Mouse (Mus musculus): ENCODE measurements around the gene Cdt1. TPM values are rescaled to one million over a fixed set of nuclear protein-coding genes. Genes with fewer than 3 reads are reported as not detected.

The Cdt1 gene
- polyA plus RNA-seq, 2 experiments, result 34.0 to 79.0 TPM

GRCm38 (mm10) chr8:122600666-122601065, 32.9 kb downstream of the Cdt1 start:
- Histone ChIP-seq H3K27me3 (ENCODE audit: control insufficient read depth, insufficient read depth, low read length) (no peaks in the 10 kb centered on the region), H3K9ac (ENCODE audit: low read depth, low read length, severe bottlenecking) (no peak overlapping the region), H3K9me3 (ENCODE audit: control insufficient read depth, low read length) (no peaks in the 10 kb centered on the region), H3K4me2 (replicated peaks; ENCODE audit: low read depth, low read length, severe bottlenecking) (no peak overlapping the region), H3K36me3 (ENCODE audit: control insufficient read depth, insufficient read depth, low read length) (no peaks in the 10 kb centered on the region; the same call in 1 of the 2 replicates), H3K4me1 (ENCODE audit: control insufficient read depth, insufficient read depth, low read length) (no peaks in the 10 kb centered on the region), H3K4me3 (replicated peaks; ENCODE audit: low read length) (no peak overlapping the region), H3K27ac (replicated peaks; ENCODE audit: low read depth, low read length) (no peak overlapping the region)
- TF ChIP-seq POLR2A (IDR thresholded peaks at IDR 0.05; ENCODE audit: borderline replicate concordance, extremely low read depth, insufficient read depth, insufficient read length), result no peak
- 87% methylated on average over 9 of the region's 9 CpGs for WGBS
- ATAC-seq (ENCODE audit: low FRiP score, low read depth) (no peak), DNase-seq (ENCODE audit: low spot score) (no peak)

DNA sequence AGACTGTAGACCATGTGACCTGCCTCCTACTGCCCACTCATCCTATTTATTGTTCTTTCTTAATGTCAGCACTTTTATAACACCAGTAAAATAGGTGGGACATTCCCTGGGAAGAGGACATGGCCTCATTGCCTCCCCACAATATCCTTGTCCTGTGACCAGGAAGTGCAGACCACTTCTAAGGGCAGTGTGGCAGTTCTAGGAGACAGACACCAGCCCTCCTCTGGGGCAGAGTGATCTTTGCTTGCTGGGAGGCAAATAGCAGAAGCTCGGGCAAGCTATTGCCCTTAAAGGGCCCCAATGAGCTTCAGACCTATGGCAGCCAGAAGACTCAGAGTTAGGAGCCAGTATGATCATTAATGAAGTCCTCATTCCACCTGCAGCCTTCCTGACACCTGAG, 36.8 kb downstream of the Cdt1 start:
- 31% methylated on average over 1 of the region's 1 CpGs for WGBS
- no peak overlapping the region for H3K27ac ChIP-seq (replicated peaks; ENCODE audit: low read depth, low read length)
- H3K9me3 ChIP-seq (ENCODE audit: control insufficient read depth, low read length), result no peaks in the 10 kb centered on the region
- H3K36me3 ChIP-seq (ENCODE audit: control insufficient read depth, insufficient read depth, low read length), result no peaks in the 10 kb centered on the region
- no peaks in the 10 kb centered on the region for H3K27me3 ChIP-seq (ENCODE audit: control insufficient read depth, insufficient read depth, low read length)
- no peak overlapping the region for H3K4me2 ChIP-seq (replicated peaks; ENCODE audit: low read depth, low read length, severe bottlenecking)
- no peak overlapping the region for H3K9ac ChIP-seq (ENCODE audit: low read depth, low read length, severe bottlenecking)
- no peaks in the 10 kb centered on the region for H3K4me1 ChIP-seq (ENCODE audit: control insufficient read depth, insufficient read depth, low read length)
- TF ChIP-seq POLR2A (IDR thresholded peaks at IDR 0.05; ENCODE audit: borderline replicate concordance, extremely low read depth, insufficient read depth, insufficient read length), result no peak
- ATAC-seq (ENCODE audit: low FRiP score, low read depth) (no peak), DNase-seq (ENCODE audit: low spot score) (no peak)
- no peak overlapping the region for H3K4me3 ChIP-seq (replicated peaks; ENCODE audit: low read length)

GRCm38 (mm10) chr8:122605367-122605766, 37.6 kb downstream of the Cdt1 start:
- Histone ChIP-seq H3K4me1 (ENCODE audit: control insufficient read depth, insufficient read depth, low read length) (no peaks in the 10 kb centered on the region), H3K36me3 (ENCODE audit: control insufficient read depth, insufficient read depth, low read length) (no peaks in the 10 kb centered on the region), H3K9ac (ENCODE audit: low read depth, low read length, severe bottlenecking) (no peak overlapping the region), H3K27ac (replicated peaks; ENCODE audit: low read depth, low read length) (no peak overlapping the region), H3K4me3 (replicated peaks; ENCODE audit: low read length) (no peak overlapping the region), H3K9me3 (ENCODE audit: control insufficient read depth, low read length) (no peaks in the 10 kb centered on the region), H3K27me3 (ENCODE audit: control insufficient read depth, insufficient read depth, low read length) (no peaks in the 10 kb centered on the region), H3K4me2 (replicated peaks; ENCODE audit: low read depth, low read length, severe bottlenecking) (no peak overlapping the region)
- no peak for ATAC-seq (ENCODE audit: low FRiP score, low read depth)
- WGBS, result 75% methylated on average over 4 of the region's 4 CpGs
- no peak for DNase-seq (ENCODE audit: low spot score)
- no peak for TF ChIP-seq POLR2A (IDR thresholded peaks at IDR 0.05; ENCODE audit: borderline replicate concordance, extremely low read depth, insufficient read depth, insufficient read length)

GRCm38 (mm10) chr8:122606810-122607209, 39.0 kb downstream of the Cdt1 start:
- no peak overlapping the region for H3K4me3 ChIP-seq (replicated peaks; ENCODE audit: low read length)
- ATAC-seq (ENCODE audit: low FRiP score, low read depth) (no peak), DNase-seq (ENCODE audit: low spot score) (no peak)
- H3K4me1 ChIP-seq (ENCODE audit: control insufficient read depth, insufficient read depth, low read length), result peaks cover 5% of the 10 kb centered on the region
- H3K36me3 ChIP-seq (ENCODE audit: control insufficient read depth, insufficient read depth, low read length), result no peaks in the 10 kb centered on the region
- H3K27me3 ChIP-seq (ENCODE audit: control insufficient read depth, insufficient read depth, low read length), result no peaks in the 10 kb centered on the region
- H3K9ac ChIP-seq (ENCODE audit: low read depth, low read length, severe bottlenecking), result no peak overlapping the region
- H3K9me3 ChIP-seq (ENCODE audit: control insufficient read depth, low read length), result no peaks in the 10 kb centered on the region
- 77% methylated on average over 11 of the region's 12 CpGs for WGBS
- H3K27ac ChIP-seq (replicated peaks; ENCODE audit: low read depth, low read length), result no peak overlapping the region
- no peak for TF ChIP-seq POLR2A (IDR thresholded peaks at IDR 0.05; ENCODE audit: borderline replicate concordance, extremely low read depth, insufficient read depth, insufficient read length)
- no peak overlapping the region for H3K4me2 ChIP-seq (replicated peaks; ENCODE audit: low read depth, low read length, severe bottlenecking)

- WGBS, result 64% methylated on average over 4 of the region's 4 CpGs
- Histone ChIP-seq H3K27me3 (ENCODE audit: control insufficient read depth, insufficient read depth, low read length) (no peaks in the 10 kb centered on the region), H3K27ac (replicated peaks; ENCODE audit: low read depth, low read length) (no peak overlapping the region), H3K36me3 (ENCODE audit: control insufficient read depth, insufficient read depth, low read length) (peaks cover 7% of the 10 kb centered on the region; the same call in 1 of the 2 replicates), H3K9ac (ENCODE audit: low read depth, low read length, severe bottlenecking) (no peak overlapping the region), H3K4me2 (replicated peaks; ENCODE audit: low read depth, low read length, severe bottlenecking) (peak overlapping the region; percentile 87), H3K9me3 (ENCODE audit: control insufficient read depth, low read length) (no peaks in the 10 kb centered on the region), H3K4me3 (replicated peaks; ENCODE audit: low read length) (peak overlapping the region; percentile 76; the same call in 1 of the 2 replicates), H3K4me1 (ENCODE audit: control insufficient read depth, insufficient read depth, low read length) (peaks cover 13% of the 10 kb centered on the region)
- no peak for TF ChIP-seq POLR2A (IDR thresholded peaks at IDR 0.05; ENCODE audit: borderline replicate concordance, extremely low read depth, insufficient read depth, insufficient read length)
- ATAC-seq (ENCODE audit: low FRiP score, low read depth), result no peak
- DNase-seq (ENCODE audit: low spot score), result no peak
Observed at GRCm38 (mm10) chr8:122610209-122610608, 42.4 kb downstream of the Cdt1 start.

Measured in limb, embryonic 14.5 days (tissue).